Mouse (Mus musculus): ENCODE results near the gene Glipr2. TPM values are rescaled to one million over a fixed set of nuclear protein-coding genes. Genes with fewer than 3 reads are reported as not detected.

Gene Glipr2
- polyA plus RNA-seq, 1 experiment from 2014 or later, result 57.8 TPM

DNA sequence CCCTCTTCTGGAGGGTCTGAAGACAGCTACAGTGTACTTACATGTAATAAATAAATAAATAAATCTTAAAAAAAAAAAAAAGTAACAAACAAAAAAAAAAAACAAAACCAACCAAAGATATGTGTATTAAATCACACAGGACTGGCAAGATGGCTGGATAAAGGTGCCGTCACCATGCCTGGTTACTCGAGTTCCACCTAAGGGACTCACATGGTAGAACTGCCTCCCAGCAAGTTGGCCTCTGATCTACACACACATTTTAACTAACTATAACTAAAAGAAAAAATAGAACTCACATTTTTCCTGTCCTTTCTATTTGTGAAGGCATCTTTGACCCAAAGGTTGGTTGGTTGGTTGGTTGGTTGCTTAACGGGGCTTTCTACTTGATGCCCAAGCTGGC, 54.6 kb downstream of the Glipr2 start:
- peaks cover 19% of the 10 kb centered on the region for H3K4me1 ChIP-seq (replicated peaks; ENCODE audit: control insufficient read depth, insufficient read depth, low read length)
- peak overlapping the region; percentile 67 for H3K9ac ChIP-seq (ENCODE audit: low read length)
- peak overlapping the region; percentile 99 for H3K4me3 ChIP-seq (ENCODE audit: low read length)
- WGBS, result 74% methylated on average over 3 of the region's 3 CpGs
- H3K36me3 ChIP-seq (ENCODE audit: control insufficient read depth, insufficient read depth, low read length), result no peaks in the 10 kb centered on the region
- no peaks in the 10 kb centered on the region for H3K27me3 ChIP-seq (ENCODE audit: control insufficient read depth, insufficient read depth, low read depth, low read length)
- no peak for ATAC-seq (ENCODE audit: low read depth)
- peak overlapping the region; percentile 84; the same call in 1 of the 2 replicates for H3K27ac ChIP-seq (ENCODE audit: low read length)
- no peaks in the 10 kb centered on the region for H3K9me3 ChIP-seq (ENCODE audit: control insufficient read depth, low read length)
- H3K4me2 ChIP-seq (ENCODE audit: low read depth, low read length), result peak overlapping the region; percentile 96

GRCm38 (mm10) chr4:44012376-44013367, 55.5 kb downstream of the Glipr2 start:
- H3K36me3 ChIP-seq (ENCODE audit: control insufficient read depth, insufficient read depth, low read length), result no peaks in the 10 kb centered on the region
- peak overlapping the region; percentile 99 for H3K4me3 ChIP-seq (ENCODE audit: low read length)
- no peaks in the 10 kb centered on the region for H3K9me3 ChIP-seq (ENCODE audit: control insufficient read depth, low read length)
- peak overlapping the region; percentile 96 for H3K4me2 ChIP-seq (ENCODE audit: low read depth, low read length)
- H3K4me1 ChIP-seq (replicated peaks; ENCODE audit: control insufficient read depth, insufficient read depth, low read length), result peaks cover 19% of the 10 kb centered on the region
- ATAC-seq (ENCODE audit: low read depth), result peak; percentile 99
- no peaks in the 10 kb centered on the region for H3K27me3 ChIP-seq (ENCODE audit: control insufficient read depth, insufficient read depth, low read depth, low read length)
- under 1% methylated on average over 77 of the region's 77 CpGs for WGBS
- peak overlapping the region; percentile 84 for H3K27ac ChIP-seq (ENCODE audit: low read length)
- H3K9ac ChIP-seq (ENCODE audit: low read length), result peak overlapping the region; percentile 98

DNA sequence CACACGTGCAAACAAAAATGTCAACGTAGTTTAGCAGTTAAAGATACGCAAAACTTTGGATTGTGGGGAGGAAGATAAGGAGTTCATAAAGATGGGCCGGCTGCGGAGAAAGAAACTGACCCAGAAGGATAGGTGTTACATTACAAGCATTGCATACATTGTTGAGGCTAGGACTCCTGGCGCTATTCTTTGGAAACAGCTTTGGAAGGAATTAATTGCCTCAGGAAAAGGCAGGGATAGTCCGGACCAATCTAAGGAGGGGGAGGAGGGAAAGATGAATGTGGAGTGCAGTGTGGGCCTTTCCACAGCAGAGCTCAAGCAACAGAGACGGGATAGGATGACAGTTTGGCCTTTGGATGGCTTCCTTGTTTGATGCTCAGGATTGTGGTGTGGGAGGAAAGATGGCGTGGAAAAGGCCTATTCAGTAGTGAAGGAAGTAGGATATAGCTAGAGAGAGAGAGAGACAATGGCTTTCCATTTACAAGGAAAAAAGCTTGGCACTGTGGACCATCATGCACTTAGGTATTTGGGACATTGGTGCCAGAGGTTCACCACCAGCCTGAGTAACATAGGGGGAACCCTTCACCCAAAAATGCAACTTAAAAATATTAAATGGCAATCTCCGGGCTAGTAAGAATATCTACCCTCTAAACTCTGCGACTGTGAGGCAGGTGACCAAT, 56.3 kb downstream of the Glipr2 start:
- WGBS, result 19% methylated on average over 11 of the region's 11 CpGs
- H3K27ac ChIP-seq (ENCODE audit: low read length), result no peak overlapping the region
- H3K36me3 ChIP-seq (ENCODE audit: control insufficient read depth, insufficient read depth, low read length), result no peaks in the 10 kb centered on the region
- peak overlapping the region; percentile 98 for H3K9ac ChIP-seq (ENCODE audit: low read length)
- H3K27me3 ChIP-seq (ENCODE audit: control insufficient read depth, insufficient read depth, low read depth, low read length), result no peaks in the 10 kb centered on the region
- ATAC-seq (ENCODE audit: low read depth), result no peak
- H3K4me1 ChIP-seq (replicated peaks; ENCODE audit: control insufficient read depth, insufficient read depth, low read length), result peaks cover 19% of the 10 kb centered on the region
- peak overlapping the region; percentile 96 for H3K4me2 ChIP-seq (ENCODE audit: low read depth, low read length)
- peak overlapping the region; percentile 99 for H3K4me3 ChIP-seq (ENCODE audit: low read length)
- H3K9me3 ChIP-seq (ENCODE audit: control insufficient read depth, low read length), result no peaks in the 10 kb centered on the region

GRCm38 (mm10) chr4:44016071-44016470, 58.9 kb downstream of the Glipr2 start:
- Histone ChIP-seq H3K4me1 (replicated peaks; ENCODE audit: control insufficient read depth, insufficient read depth, low read length) (peaks cover 19% of the 10 kb centered on the region), H3K9me3 (ENCODE audit: control insufficient read depth, low read length) (no peaks in the 10 kb centered on the region), H3K9ac (ENCODE audit: low read length) (peak overlapping the region; percentile 8; the same call in 1 of the 2 replicates), H3K27ac (ENCODE audit: low read length) (no peak overlapping the region), H3K4me2 (ENCODE audit: low read depth, low read length) (no peak overlapping the region), H3K4me3 (ENCODE audit: low read length) (no peak overlapping the region), H3K27me3 (ENCODE audit: control insufficient read depth, insufficient read depth, low read depth, low read length) (no peaks in the 10 kb centered on the region), H3K36me3 (ENCODE audit: control insufficient read depth, insufficient read depth, low read length) (peaks cover 14% of the 10 kb centered on the region)
- ATAC-seq (ENCODE audit: low read depth), result no peak
- WGBS, result 87% methylated on average over 4 of the region's 4 CpGs

- Histone ChIP-seq H3K36me3 (ENCODE audit: control insufficient read depth, insufficient read depth, low read length) (peaks cover 17% of the 10 kb centered on the region), H3K9me3 (ENCODE audit: control insufficient read depth, low read length) (no peaks in the 10 kb centered on the region), H3K27me3 (ENCODE audit: control insufficient read depth, insufficient read depth, low read depth, low read length) (no peaks in the 10 kb centered on the region), H3K9ac (ENCODE audit: low read length) (no peak overlapping the region), H3K27ac (ENCODE audit: low read length) (no peak overlapping the region), H3K4me3 (ENCODE audit: low read length) (no peak overlapping the region), H3K4me1 (replicated peaks; ENCODE audit: control insufficient read depth, insufficient read depth, low read length) (peaks cover 19% of the 10 kb centered on the region), H3K4me2 (ENCODE audit: low read depth, low read length) (no peak overlapping the region)
- 88% methylated on average over 12 of the region's 12 CpGs for whole genome bisulfite sequencing
- no peak for ATAC-seq (ENCODE audit: low read depth)
Observed at GRCm38 (mm10) chr4:44016791-44017190, 59.6 kb downstream of the Glipr2 start.

DNA sequence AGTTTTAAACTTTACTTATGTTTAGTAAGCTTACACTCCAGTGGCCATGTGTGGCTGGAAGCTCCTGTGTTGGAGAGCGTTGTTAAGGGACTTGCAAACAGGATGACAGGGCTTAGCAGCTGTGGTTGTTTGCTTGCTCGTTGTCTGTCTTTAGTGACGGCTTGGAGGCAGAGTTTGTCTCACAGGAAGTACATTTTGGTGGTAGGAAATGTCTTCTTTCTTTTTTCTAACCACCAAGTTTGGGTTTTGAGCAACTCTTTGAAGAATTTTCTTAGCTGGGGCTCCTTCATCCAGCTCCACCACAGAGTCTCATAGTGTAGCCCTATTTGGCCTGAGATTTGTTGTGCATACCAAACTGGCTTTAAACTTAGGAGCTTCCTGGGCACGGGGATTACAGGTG, 65.1 kb downstream of the Glipr2 start:
- no peaks in the 10 kb centered on the region for H3K27me3 ChIP-seq (ENCODE audit: control insufficient read depth, insufficient read depth, low read depth, low read length)
- H3K36me3 ChIP-seq (ENCODE audit: control insufficient read depth, insufficient read depth, low read length), result peaks cover 40% of the 10 kb centered on the region
- no peaks in the 10 kb centered on the region for H3K9me3 ChIP-seq (ENCODE audit: control insufficient read depth, low read length)
- no peak overlapping the region for H3K9ac ChIP-seq (ENCODE audit: low read length)
- 74% methylated on average over 4 of the region's 4 CpGs for WGBS
- no peak overlapping the region for H3K4me2 ChIP-seq (ENCODE audit: low read depth, low read length)
- ATAC-seq (ENCODE audit: low read depth), result no peak
- H3K4me1 ChIP-seq (replicated peaks; ENCODE audit: control insufficient read depth, insufficient read depth, low read length), result no peaks in the 10 kb centered on the region
- no peak overlapping the region for H3K27ac ChIP-seq (ENCODE audit: low read length)
- H3K4me3 ChIP-seq (ENCODE audit: low read length), result no peak overlapping the region

GRCm38 (mm10) chr4:44022766-44023165, 65.6 kb downstream of the Glipr2 start:
- Histone ChIP-seq H3K27me3 (ENCODE audit: control insufficient read depth, insufficient read depth, low read depth, low read length) (no peaks in the 10 kb centered on the region), H3K9me3 (ENCODE audit: control insufficient read depth, low read length) (no peaks in the 10 kb centered on the region), H3K36me3 (ENCODE audit: control insufficient read depth, insufficient read depth, low read length) (peaks cover 45% of the 10 kb centered on the region), H3K4me2 (ENCODE audit: low read depth, low read length) (no peak overlapping the region), H3K27ac (ENCODE audit: low read length) (no peak overlapping the region), H3K4me1 (replicated peaks; ENCODE audit: control insufficient read depth, insufficient read depth, low read length) (no peaks in the 10 kb centered on the region), H3K4me3 (ENCODE audit: low read length) (no peak overlapping the region), H3K9ac (ENCODE audit: low read length) (no peak overlapping the region)
- no peak for ATAC-seq (ENCODE audit: low read depth)
- WGBS, result 94% methylated on average over 11 of the region's 11 CpGs

GRCm38 (mm10) chr4:44023681-44024080, 66.5 kb downstream of the Glipr2 start:
- Histone ChIP-seq H3K4me2 (ENCODE audit: low read depth, low read length) (no peak overlapping the region), H3K9me3 (ENCODE audit: control insufficient read depth, low read length) (no peaks in the 10 kb centered on the region), H3K4me1 (replicated peaks; ENCODE audit: control insufficient read depth, insufficient read depth, low read length) (no peaks in the 10 kb centered on the region), H3K36me3 (ENCODE audit: control insufficient read depth, insufficient read depth, low read length) (peaks cover 47% of the 10 kb centered on the region), H3K27me3 (ENCODE audit: control insufficient read depth, insufficient read depth, low read depth, low read length) (no peaks in the 10 kb centered on the region), H3K9ac (ENCODE audit: low read length) (no peak overlapping the region), H3K27ac (ENCODE audit: low read length) (no peak overlapping the region), H3K4me3 (ENCODE audit: low read length) (no peak overlapping the region)
- ATAC-seq (ENCODE audit: low read depth), result no peak
- 96% methylated on average over 9 of the region's 9 CpGs for WGBS

GRCm38 (mm10) chr4:44024241-44024640, 67.0 kb downstream of the Glipr2 start:
- WGBS, result 97% methylated on average over 6 of the region's 6 CpGs

More at GRCm38 (mm10) chr4:44024241-44024640, 67.0 kb downstream of the Glipr2 start:
- no peaks in the 10 kb centered on the region for H3K4me1 ChIP-seq (replicated peaks; ENCODE audit: control insufficient read depth, insufficient read depth, low read length)
- H3K4me2 ChIP-seq (ENCODE audit: low read depth, low read length), result no peak overlapping the region
- no peak overlapping the region for H3K4me3 ChIP-seq (ENCODE audit: low read length)
- ATAC-seq (ENCODE audit: low read depth), result no peak
- no peaks in the 10 kb centered on the region for H3K9me3 ChIP-seq (ENCODE audit: control insufficient read depth, low read length)
- H3K9ac ChIP-seq (ENCODE audit: low read length), result no peak overlapping the region
- peaks cover 44% of the 10 kb centered on the region for H3K36me3 ChIP-seq (ENCODE audit: control insufficient read depth, insufficient read depth, low read length)
- H3K27me3 ChIP-seq (ENCODE audit: control insufficient read depth, insufficient read depth, low read depth, low read length), result no peaks in the 10 kb centered on the region
- no peak overlapping the region for H3K27ac ChIP-seq (ENCODE audit: low read length)
